Mouse (Mus musculus) thymus, postnatal 4 days (tissue): ENCODE data around the gene Lgi1.
A peak's percentile ranks its signal among the peaks of the same experiment; 100 is the strongest.

ENCODE experiments used
- DNase-seq: peaks from one replicate; pipeline ENCODE4 v3.0.0; 2021

The Lgi1 gene

DNA sequence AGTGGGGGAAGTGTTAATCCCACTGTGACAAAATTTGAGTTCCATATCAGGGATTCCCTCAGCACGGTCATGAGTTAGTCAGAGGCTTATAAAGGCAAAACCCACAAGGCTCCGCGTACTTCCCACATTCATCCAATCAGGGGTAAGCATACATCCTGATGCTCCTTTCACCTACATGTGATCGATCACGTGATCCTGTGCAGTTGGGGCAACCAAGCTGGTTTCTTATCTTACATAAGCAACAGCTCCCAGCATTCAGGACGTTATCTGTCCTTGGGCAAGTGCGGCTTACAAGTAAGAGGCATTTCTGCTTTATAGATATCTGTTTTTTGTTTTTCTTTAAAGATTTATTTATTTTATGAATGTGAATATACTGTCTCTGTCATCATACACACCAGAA lies 63.7 kb downstream of the Lgi1 start:
- DNase-seq, result no peak

DNA sequence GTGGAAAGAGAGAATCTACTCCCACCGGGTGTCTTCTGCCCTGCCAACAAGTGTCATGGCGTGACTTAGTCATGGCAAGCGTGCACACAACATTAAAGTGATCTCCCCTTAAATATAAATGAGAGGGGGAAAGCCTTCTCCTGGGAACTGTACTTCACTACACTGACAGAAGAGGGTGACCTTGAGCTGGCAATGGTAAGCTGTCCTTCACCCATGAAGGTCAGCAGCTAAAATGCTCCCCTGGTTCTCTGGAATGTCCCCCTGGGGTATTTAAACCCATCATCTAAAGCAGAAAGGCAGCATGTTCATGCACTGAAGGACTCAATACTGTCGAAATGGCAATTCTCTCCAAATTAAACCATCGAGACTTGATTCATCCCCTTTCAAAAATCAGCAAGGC lies 64.9 kb downstream of the Lgi1 start:
- DNase-seq, result no peak

DNA sequence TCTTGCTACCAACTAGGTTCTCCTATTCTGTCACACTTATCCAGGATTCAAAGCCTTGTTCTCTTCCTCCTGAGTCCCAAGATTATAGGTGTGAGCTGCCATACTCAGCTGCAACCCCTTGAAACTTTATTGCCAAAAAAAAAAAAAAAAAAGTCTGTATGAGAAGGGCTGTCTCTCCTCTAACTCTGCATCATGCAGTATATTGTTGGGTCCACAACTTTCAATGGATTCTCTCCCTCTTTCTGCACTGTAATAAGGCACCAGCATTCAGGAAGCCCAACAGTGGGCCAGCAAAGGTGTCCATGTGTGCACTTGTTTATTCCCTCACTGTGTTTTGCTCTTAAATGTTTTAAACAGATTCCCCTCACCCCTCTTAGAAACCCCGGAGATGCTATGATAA lies 66.7 kb downstream of the Lgi1 start:
- DNase-seq, result no peak

DNA sequence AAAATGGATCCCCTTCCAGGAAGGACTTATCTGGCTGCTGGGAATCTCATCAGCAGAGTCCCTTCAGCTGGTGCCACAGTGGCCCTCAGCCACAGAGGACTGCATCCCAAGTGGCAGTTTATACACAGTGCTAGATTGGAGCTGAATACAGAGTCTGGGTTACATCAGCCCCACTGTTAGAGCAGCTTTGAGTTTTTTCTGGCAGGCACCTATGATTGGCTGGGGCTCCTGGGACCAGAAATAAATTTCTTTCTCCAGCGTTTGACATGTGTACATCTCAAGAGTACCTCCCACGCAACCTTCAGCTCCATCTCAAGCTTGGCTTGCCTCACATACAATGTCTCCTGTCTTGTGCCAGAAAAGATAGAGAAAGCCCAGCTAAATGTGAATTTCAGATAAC lies 67.9 kb downstream of the Lgi1 start:
- DNase-seq, result no peak

DNA sequence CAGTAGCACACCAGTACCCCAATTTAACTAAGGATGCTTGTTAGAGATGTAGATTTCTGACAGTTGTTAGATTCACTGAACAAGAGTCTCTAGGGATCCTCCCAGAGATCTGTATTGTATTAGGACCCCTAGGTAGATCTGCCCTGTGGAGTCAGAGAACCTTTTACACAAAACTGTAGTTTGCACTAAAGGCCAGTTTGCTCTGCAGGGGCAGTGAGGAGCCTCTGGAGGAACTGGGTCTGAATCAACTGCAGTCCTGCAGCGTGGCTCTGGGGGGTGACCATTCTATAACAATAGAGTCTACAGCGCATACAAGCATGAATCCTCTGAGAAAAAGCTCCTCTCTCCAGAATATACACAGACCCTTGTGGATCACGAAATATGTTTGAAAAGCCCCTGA lies 68.5 kb downstream of the Lgi1 start:
- no peak for DNase-seq

DNA sequence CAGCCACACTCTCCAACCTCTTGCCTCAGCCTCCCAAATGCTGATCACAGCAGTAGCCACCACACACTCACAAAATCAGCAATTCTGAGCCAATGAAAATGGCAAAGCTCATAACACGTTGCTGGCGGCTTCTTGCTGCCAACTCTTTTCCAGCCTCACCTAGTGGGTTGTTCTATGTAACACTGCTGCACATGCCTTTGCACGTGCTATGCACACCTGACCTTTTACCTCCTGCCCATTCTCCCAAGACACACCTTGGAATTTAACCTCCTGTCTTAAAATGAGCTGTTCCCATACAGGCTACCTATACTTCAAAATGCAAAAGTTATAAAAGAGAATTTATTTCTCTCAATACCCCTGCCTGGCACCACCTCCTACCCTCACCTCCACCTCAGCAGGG lies 72.2 kb downstream of the Lgi1 start:
- DNase-seq, result no peak

DNA sequence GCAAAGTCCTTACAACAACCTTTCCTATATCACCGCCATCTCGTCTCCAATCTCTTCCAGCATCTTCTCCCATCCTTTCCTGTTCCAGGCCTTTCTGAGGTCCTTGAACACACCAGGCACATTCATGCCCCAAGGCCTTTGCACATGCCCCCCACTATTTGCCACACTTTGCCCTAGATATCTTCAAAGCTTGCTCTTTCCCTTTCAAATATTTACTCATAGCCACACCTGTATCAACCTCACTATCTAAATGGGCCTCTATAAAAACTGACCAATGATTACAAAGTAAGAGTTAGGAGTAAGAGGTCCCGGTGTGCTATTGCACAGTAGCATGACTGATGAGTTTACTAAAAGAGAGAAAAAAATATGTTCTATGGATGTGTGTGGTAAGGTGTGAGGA lies 73.0 kb downstream of the Lgi1 start:
- no peak for DNase-seq

DNA sequence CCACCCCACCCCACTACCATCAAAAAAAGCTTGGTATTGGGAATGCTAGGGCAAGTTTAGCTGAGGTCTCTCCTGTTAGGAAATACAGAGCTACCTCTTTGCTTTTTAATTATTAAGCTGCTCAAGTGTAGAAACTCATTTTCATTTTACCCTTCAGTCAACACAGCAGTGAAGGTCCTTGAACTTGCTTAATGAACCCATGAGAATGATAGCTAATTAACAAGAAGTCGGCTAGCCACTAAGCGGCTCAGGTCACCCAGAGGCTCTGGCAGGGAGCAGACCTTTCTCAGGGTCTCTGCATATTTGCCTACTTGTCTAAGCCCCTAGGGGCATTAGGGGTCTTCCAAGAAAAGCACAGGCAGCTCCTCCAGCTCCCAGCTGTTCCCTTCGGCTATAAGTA lies 75.4 kb downstream of the Lgi1 start:
- no peak for DNase-seq

DNA sequence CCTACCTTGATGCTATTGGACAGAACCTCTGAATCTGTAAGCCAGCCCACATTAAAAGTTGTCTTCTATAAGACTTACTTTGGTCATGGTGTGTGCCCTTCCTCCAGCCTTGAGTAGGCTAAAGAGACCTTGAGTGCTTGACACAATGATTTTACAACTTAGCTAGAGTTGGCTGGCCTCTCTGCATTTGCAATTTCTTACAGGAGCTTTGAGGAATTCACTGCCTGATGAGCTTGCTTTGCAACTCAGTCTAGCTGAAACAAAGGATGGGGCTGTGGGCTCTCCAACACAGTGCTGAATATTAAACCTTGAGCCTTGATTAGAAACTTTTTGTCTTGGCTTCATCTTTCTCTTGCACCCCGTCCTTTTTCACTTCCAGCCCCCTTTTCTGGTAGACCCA lies 78.9 kb downstream of the Lgi1 start:
- DNase-seq, result no peak

DNA sequence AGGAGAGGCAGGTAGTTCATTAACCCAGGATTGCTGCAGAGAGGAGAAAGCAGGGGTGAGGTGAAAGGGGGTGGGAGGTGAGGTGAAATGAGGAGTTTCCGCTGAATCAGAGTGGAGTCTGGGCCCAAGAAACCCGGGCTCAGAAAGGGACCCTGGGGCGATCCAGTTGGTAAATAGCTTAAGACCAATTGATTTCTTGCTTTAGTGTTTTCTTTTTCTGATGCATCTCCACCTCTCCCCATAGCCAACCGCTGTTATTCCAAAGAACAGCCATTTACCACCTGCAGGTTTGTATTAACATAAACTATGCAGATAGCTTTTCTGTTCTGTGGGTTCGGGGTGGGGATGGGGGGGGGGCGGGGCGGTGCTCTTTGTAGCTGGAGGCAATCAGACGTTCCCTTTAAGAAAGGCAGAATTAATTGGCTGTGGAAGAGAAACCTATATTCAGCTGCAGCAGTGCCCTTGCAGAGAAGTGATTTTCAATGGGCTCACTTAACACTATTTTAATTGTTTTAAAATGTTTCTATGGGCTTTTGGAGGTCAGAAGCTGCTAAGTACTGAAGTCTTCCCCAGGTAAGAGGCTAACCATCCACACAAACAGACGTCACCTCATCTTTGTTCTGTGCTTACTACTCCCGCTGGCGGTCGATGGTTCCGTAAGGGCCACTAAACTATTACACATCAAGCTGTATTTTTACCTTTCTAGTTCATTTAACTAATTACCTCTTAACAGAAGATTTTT lies 84.1 kb downstream of the Lgi1 start:
- no peak for DNase-seq

DNA sequence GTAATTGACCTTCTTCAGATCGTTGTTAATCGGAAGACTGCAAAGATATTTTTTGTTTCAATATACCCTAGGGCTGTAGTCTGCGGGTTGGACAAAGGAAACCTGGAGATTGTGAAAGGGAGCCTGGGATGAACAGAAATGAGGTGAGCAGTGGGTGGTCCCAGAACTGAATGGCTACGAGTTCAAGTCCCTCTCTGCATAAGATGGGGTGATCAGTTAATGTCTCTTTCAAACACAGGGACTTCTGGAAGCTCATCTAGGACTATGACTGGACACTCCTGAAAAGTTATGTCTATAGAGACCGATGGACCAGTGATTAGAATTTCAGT lies 84.6 kb downstream of the Lgi1 start:
- no peak for DNase-seq

DNA sequence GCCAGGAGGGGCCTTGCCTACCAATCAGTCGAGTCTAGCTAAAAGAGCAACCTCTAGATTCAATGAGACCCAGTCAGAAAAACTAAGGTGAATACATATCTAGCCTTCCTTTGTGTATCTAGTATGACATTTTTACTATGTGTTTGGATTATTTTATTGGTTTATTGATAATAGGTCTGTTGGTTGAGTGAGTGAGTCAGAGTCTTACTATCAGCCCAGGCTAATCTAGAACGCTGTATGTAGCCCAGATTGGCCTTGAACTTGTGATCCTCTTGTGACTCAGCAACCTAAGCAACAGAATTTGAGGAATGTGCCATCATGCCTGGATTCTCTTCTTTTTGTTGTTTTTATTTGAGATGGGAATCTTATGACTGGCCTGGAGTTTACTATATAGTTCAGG lies 86.9 kb downstream of the Lgi1 start:
- no peak for DNase-seq

DNA sequence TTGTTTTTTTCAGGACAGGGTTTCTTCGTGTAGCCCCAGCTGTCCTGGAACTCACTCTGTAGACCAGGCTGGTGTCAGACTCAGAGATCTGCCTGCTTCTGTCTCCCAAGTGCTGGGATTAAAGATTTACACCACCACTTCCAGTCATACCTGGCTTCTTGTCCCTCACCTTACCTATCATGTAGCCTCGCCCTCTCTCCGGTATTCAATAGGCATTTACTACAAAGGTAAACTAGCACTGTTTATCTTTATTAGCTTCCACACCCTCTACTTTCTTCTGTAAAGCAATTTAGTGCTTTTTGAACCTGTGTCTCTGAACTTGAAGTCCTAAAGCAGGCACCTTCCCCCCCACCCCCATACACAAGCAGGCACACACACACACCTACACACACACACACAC lies 87.4 kb downstream of the Lgi1 start:
- no peak for DNase-seq

DNA sequence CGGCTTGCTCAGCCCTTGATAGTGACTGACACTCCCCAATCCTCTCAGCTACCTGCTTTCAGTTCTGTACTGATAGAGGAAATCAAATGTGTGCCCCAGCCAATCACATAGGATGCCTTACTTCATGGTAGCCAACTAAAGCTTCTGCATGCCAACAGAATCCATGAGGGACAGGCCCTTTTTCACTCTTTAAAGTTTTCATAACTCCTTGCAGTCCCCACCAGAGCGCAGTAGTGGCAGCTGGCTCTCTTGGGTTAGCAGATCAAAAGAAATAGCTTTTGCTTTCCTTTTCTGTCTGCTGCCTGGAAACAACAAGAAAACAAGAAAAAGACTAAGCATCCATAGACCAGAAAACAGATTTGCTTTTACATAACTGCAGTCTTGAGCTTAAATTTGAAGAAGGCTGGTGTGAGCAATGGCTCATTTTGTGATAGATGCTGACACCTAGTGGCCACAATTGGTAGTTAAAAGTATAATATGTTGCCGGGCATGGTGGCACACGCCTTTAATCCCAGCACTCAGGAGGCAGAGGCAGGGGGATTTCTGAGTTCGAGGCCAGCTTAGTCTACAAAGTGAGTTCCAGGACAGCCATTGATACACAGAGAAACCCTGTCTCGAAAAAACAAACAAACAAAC lies 88.3 kb downstream of the Lgi1 start:
- peak; percentile 18 for DNase-seq

DNA sequence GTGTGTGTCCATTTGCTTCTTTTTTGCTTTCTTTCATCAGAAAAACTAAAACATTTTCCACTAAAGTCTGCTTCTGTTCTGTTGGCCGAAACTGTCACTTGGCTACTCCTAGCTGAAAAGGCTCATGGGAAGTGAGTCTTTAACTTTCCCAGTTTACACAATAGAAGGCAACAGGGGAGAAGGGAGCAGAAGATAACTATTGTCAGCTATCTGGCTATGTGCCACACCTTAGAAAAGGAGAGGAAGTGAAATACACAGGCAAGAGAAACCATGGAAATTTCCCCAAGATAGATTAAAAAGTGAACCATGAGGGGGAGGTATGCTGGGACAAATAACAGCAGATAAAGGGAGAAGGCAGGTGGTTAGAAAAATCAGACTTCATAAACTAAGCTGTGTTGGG lies 89.9 kb downstream of the Lgi1 start:
- DNase-seq, result no peak

DNA sequence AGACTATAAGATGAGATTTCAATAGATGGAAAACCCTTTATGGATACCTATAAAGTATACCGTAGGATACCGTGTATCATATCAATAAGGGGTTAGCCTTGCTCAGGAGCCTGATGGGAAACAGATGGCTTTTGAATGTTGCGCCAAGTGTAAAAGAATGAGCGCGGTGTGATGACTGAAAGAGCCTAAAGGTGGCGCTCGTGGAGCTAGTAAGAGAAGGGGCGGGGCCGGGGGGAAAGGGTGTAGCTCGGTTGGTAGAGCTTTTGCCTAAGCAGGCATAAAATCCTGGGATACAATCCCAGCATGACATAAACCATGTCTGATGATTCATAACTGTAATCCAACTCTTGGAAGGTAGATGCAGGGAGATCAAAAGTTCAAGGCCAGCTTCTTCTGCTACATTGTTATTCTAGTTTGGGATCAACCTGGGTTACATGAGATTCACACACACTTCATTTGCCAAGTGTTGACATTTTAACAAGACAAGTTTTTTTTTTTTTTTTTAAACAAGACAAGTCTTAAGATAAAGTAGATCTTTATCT lies 90.6 kb downstream of the Lgi1 start:
- DNase-seq, result peak; percentile 35

DNA sequence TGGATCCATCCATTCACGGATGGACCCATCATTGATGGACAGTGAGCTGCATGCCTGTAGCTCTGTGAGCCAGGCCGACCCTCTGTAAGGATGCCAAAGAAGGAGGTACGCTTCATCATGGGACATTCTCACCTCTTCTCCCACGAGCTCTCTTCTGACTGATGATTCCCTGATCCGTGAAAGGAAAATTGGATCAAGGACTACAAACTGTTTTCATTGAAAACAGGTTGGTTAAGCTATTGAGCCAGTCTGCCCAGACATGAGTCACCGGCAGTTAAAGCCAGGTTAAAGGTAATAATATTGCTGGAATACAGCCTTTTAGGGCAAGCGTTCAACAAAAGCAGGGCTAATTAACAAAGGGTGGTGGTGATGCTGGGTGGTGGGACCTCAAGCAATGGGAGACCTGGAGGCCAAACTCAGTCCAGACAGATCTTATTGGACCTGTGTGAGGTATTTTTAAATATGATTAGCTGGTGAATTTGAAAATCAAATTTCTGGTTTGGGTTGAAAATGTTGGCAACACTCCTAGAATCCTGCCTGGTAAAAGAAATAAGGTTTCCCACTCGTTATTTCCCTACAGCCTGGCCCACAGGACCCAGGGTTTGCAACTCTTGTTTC lies 92.0 kb downstream of the Lgi1 start:
- DNase-seq, result no peak

DNA sequence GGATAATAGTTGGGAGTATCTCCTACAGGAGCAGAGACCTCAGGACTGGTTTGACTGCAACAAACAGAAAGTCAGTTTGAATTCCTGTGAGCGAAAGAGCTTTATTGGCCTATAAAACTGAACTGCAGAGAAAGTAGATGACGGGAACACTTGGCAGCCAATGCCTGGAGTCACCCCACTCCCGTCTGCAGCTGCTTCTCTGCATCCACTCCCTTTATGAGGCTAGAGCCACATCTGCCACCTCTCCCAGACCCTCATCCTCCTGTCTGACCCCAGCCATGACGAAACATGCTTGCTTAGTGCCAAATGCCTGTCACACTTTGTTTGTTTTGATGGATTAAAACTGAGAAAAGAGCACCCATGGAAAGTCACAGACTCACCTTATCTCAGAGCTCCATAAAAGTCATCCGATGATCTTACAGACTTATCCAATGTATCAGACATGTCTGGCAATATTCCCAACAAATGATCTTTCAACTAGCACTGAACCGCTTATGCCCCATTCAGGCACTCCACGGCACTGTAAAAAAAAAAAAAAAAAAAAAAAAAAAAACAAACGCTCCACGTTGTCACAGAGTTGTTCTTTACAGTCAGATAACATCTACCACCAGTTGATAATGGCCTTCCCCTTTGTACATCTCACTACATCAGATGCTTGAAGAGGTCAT lies 93.8 kb downstream of the Lgi1 start:
- DNase-seq, result no peak

DNA sequence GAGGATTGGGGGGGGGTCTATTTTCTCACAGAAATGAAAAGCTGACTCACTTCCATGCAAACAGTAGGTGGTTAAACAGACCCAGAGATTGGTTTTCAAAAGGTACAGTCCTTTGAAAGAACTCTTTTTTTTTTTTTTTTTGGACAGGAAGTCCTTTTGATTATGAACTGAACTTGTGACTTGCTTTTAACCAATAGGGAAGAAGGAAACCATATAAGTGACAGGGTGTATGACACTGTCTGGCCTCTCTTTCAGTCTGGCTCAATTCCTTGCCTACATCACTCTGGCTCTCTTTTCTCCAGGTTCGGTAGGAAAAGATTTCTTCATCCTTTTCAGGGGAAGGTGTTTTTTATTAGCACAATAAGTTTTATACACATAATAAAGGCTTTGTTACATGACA lies 95.0 kb downstream of the Lgi1 start:
- no peak for DNase-seq
